Mouse (Mus musculus) MEL (cell line): ENCODE data around the gene Ehbp1l1. TPM values are rescaled to one million over a fixed set of nuclear protein-coding genes. Genes with fewer than 3 reads are reported as not detected.

Experiments used
- DNase-seq: peaks from one replicate; pipeline ENCODE4 v3.0.0; 2011; ENCODE audit warnings: low read depth, low spot score
- H3K27ac ChIP-seq: 2 replicates; pipeline ENCODE4 v1.5.1; 2012; ENCODE audit warnings: low read depth, mild to moderate bottlenecking, control low read depth, low read length, moderate library complexity; ENCODE audit not compliant: control insufficient read depth
- H3K27me3 ChIP-seq, 2 experiments: fragments of 150-350 bp in 1 of 2; sonication (generic) in 1 of 2; 2 replicates each; pipeline ENCODE4 v1.6.1; 2012; ENCODE audit warnings: low read length in 2 of 2, mild to moderate bottlenecking in 2 of 2, improper control_type of control experiment in 1 of 2, moderate library complexity in 1 of 2; ENCODE audit not compliant: insufficient read depth in 2 of 2, control insufficient read depth in 1 of 2
- H3K36me3 ChIP-seq, 2 experiments: 2 replicates each; pipeline ENCODE4 v1.6.1; 2012 to 2014; ENCODE audit warnings: low read length in 2 of 2, improper control_type of control experiment in 1 of 2, inconsistent platforms in 1 of 2, mild to moderate bottlenecking in 1 of 2; ENCODE audit not compliant: insufficient read depth in 2 of 2, control insufficient read depth in 1 of 2
- H3K4me1 ChIP-seq, 2 experiments: fragments of 150-350 bp in 1 of 2; sonication (generic) in 1 of 2; 2 replicates each; pipeline ENCODE4 v1.6.1; 2012; ENCODE audit warnings: low read length in 2 of 2, improper control_type of control experiment in 1 of 2, mild to moderate bottlenecking in 1 of 2; ENCODE audit not compliant: insufficient read depth in 2 of 2, control insufficient read depth in 1 of 2
- H3K4me3 ChIP-seq, 2 experiments: fragments of 150-350 bp in 1 of 2; sonication (generic) in 1 of 2; 2 replicates each; pipeline ENCODE4 v1.5.1; 2012; ENCODE audit warnings: low read depth in 2 of 2, low read length in 2 of 2, mild to moderate bottlenecking in 2 of 2, moderate library complexity in 2 of 2, control low read depth in 1 of 2, improper control_type of control experiment in 1 of 2; ENCODE audit not compliant: control insufficient read depth in 1 of 2, insufficient read depth in 1 of 2
- H3K79me2 ChIP-seq: 2 replicates; pipeline ENCODE4 v1.6.1; 2012; ENCODE audit warnings: mild to moderate bottlenecking, low read length, moderate library complexity; ENCODE audit not compliant: control insufficient read depth, poor library complexity, insufficient read depth
- H3K9ac ChIP-seq: 2 replicates; pipeline ENCODE4 v1.6.1; 2012; ENCODE audit warnings: low read depth, mild to moderate bottlenecking, control low read depth, low read length, moderate library complexity; ENCODE audit not compliant: control insufficient read depth, poor library complexity, severe bottlenecking
- H3K9me3 ChIP-seq: fragments of 150-350 bp; sonication (generic); replicated peaks from 2 replicates; pipeline ENCODE4 v1.6.1; 2012; ENCODE audit warnings: mild to moderate bottlenecking, low read length, improper control_type of control experiment, moderate library complexity; ENCODE audit not compliant: insufficient read depth
- CHD1 ChIP-seq: IDR thresholded peaks from 2 replicates; pipeline ENCODE4 v1.6.1; 2012; ENCODE audit warnings: low read depth, mild to moderate bottlenecking, inconsistent platforms, low read length, improper control_type of control experiment
- CTCF ChIP-seq, 3 experiments: IDR thresholded peaks in 2 of 3; conservative IDR thresholded peaks in 1 of 3; 2 replicates each; pipeline ENCODE4 v1.5.1; 2011 to 2012; ENCODE audit warnings: low read length in 3 of 3, low read depth in 2 of 3, mild to moderate bottlenecking in 2 of 3, improper control_type of control experiment in 1 of 3, inconsistent platforms in 1 of 3, mixed read lengths in 1 of 3, moderate library complexity in 1 of 3; ENCODE audit not compliant: control insufficient read depth in 1 of 3, insufficient read depth in 1 of 3, poor library complexity in 1 of 3, severe bottlenecking in 1 of 3
- E2F4 ChIP-seq: IDR thresholded peaks from 2 replicates; pipeline ENCODE4 v1.6.1; 2011; ENCODE audit warnings: low read depth, low read length, improper control_type of control experiment, borderline replicate concordance
- EP300 ChIP-seq, 2 experiments: IDR thresholded peaks; 2 replicates each; pipeline ENCODE4 v1.6.1; 2011; ENCODE audit warnings: improper control_type of control experiment in 2 of 2, low read length in 2 of 2, low read depth in 1 of 2, mild to moderate bottlenecking in 1 of 2
- GABPA ChIP-seq: IDR thresholded peaks from 2 replicates; pipeline ENCODE4 v1.6.1; 2012; ENCODE audit warnings: low read depth, mild to moderate bottlenecking, inconsistent platforms, low read length, improper control_type of control experiment, moderate library complexity
- GATA1 ChIP-seq: IDR thresholded peaks from 2 replicates; pipeline ENCODE4 v1.6.1; 2011; ENCODE audit warnings: low read depth, low read length, improper control_type of control experiment
- KAT2A ChIP-seq: conservative IDR thresholded peaks from 2 replicates; pipeline ENCODE4 v1.6.1; 2012; ENCODE audit warnings: low read depth, low read length, improper control_type of control experiment, inconsistent platforms
- MAZ ChIP-seq: IDR thresholded peaks from 2 replicates; pipeline ENCODE4 v1.6.1; 2012; ENCODE audit warnings: low read depth, mild to moderate bottlenecking, inconsistent platforms, low read length, improper control_type of control experiment
- MEF2A ChIP-seq: IDR thresholded peaks from 2 replicates; pipeline ENCODE4 v1.6.1; 2014; ENCODE audit warnings: low read depth, mild to moderate bottlenecking, inconsistent platforms, low read length, improper control_type of control experiment; ENCODE audit not compliant: poor library complexity, insufficient replicate concordance, severe bottlenecking; ENCODE audit errors: extremely low read depth
- MXI1 ChIP-seq: IDR thresholded peaks from 2 replicates; pipeline ENCODE4 v1.6.1; 2011; ENCODE audit warnings: mild to moderate bottlenecking, low read depth, low read length, improper control_type of control experiment
- MYC ChIP-seq: IDR thresholded peaks from 2 replicates; pipeline ENCODE4 v1.6.1; 2011; ENCODE audit warnings: low read depth, mild to moderate bottlenecking, low read length, improper control_type of control experiment, moderate library complexity
- NELFE ChIP-seq: IDR thresholded peaks from 2 replicates; pipeline ENCODE4 v1.6.1; 2011; ENCODE audit warnings: low read depth, low read length, improper control_type of control experiment
- NRF1 ChIP-seq: IDR thresholded peaks from 2 replicates; pipeline ENCODE4 v1.6.1; 2014; ENCODE audit warnings: low read depth, mild to moderate bottlenecking, inconsistent platforms, low read length, improper control_type of control experiment, moderate library complexity; ENCODE audit not compliant: poor library complexity, insufficient read depth, severe bottlenecking
- POLR2A ChIP-seq, 2 experiments: IDR thresholded peaks; 2 replicates each; pipeline ENCODE4 v1.6.1; 2011 to 2012; ENCODE audit warnings: low read length in 2 of 2, mild to moderate bottlenecking in 2 of 2, control low read depth in 1 of 2, improper control_type of control experiment in 1 of 2, low read depth in 1 of 2, moderate library complexity in 1 of 2; ENCODE audit not compliant: control insufficient read depth in 1 of 2, insufficient read depth in 1 of 2, poor library complexity in 1 of 2
- POLR2AphosphoS2 ChIP-seq: IDR thresholded peaks from 2 replicates; pipeline ENCODE4 v1.6.1; 2011; ENCODE audit warnings: low read length, improper control_type of control experiment
- POLR2AphosphoS5 ChIP-seq: IDR thresholded peaks from 2 replicates; pipeline ENCODE4 v1.6.1; 2012; ENCODE audit warnings: low read depth, borderline replicate concordance, mild to moderate bottlenecking, inconsistent platforms, low read length, moderate library complexity, mixed read lengths
- RCOR1 ChIP-seq: IDR thresholded peaks from 2 replicates; pipeline ENCODE4 v1.6.1; 2012; ENCODE audit warnings: low read depth, mild to moderate bottlenecking, inconsistent platforms, low read length, improper control_type of control experiment
- SIN3A ChIP-seq: IDR thresholded peaks from 2 replicates; pipeline ENCODE4 v1.6.1; 2012; ENCODE audit warnings: low read length, improper control_type of control experiment, inconsistent platforms
- TAL1 ChIP-seq: IDR thresholded peaks from 2 replicates; pipeline ENCODE4 v1.6.1; 2012; ENCODE audit warnings: mild to moderate bottlenecking, inconsistent platforms, low read length, moderate library complexity, mixed read lengths
- TBP ChIP-seq: IDR thresholded peaks from 2 replicates; pipeline ENCODE4 v1.8.0; 2011; ENCODE audit warnings: low read depth, low read length, improper control_type of control experiment
- ZC3H11A ChIP-seq: IDR thresholded peaks from 2 replicates; pipeline ENCODE4 v1.6.1; 2012; ENCODE audit warnings: low read depth, mild to moderate bottlenecking, inconsistent platforms, low read length, improper control_type of control experiment
- ZKSCAN1 ChIP-seq: IDR thresholded peaks from 2 replicates; pipeline ENCODE4 v1.6.1; 2012; ENCODE audit warnings: low read depth, mild to moderate bottlenecking, inconsistent platforms, low read length, improper control_type of control experiment, moderate library complexity
- ZMIZ1 ChIP-seq: IDR thresholded peaks from 2 replicates; pipeline ENCODE4 v1.6.1; 2012; ENCODE audit warnings: low read depth, mild to moderate bottlenecking, inconsistent platforms, low read length, improper control_type of control experiment, moderate library complexity
- polyA plus RNA-seq, 2 experiments: library from polyadenylated mRNA; stranded (reverse) in 1 of 2; unstranded in 1 of 2; fragments of >175 nt in 1 of 2; fragments of >200 nt in 1 of 2; gene quantifications; 2 replicates each; pipeline versions ENCODE4 v1.2.1 to v1.2.4; 2012; ENCODE audit warnings: low replicate concordance in 2 of 2, low read depth in 1 of 2; ENCODE audit not compliant: insufficient read length in 2 of 2, insufficient read depth in 1 of 2, missing spikeins in 1 of 2
- total RNA-seq: library from RNA; depleted of rRNA; stranded (reverse); fragments of 300-350 nt; gene quantifications from 2 replicates; pipeline ENCODE4 v1.2.3, GENCODE M21; 2012

The Ehbp1l1 gene
- total and polyA plus RNA-seq, 3 experiments, result 63.2 to 113 (median 77.3) TPM

- H3K27me3 ChIP-seq, result no peaks in the 10 kb centered on the region
- no peak for DNase-seq
- peaks cover 2 to 5% of the 10 kb centered on the region in 2 experiments; a peak in 2 of 4 replicates for H3K4me1 ChIP-seq
- H3K36me3 ChIP-seq, result peaks cover 0 to 3% of the 10 kb centered on the region in 2 experiments; a peak in 2 of 4 replicates
- H3K9ac ChIP-seq, result no peak overlapping the region
- H3K4me3 ChIP-seq, result no peak overlapping the region
- H3K27ac ChIP-seq, result no peak overlapping the region
- TF ChIP-seq POLR2AphosphoS2 (no peak), NELFE (no peak), EP300 (IDR thresholded peaks at IDR 0.05; ENCODE audit: low read depth in 1 of 2, low read length in 2 of 2) (no peak), RCOR1 (no peak), SIN3A (no peak), MXI1 (no peak), MAZ (no peak), CTCF (IDR thresholded peaks at IDR 0.05 in 2 of 3, conservative IDR thresholded peaks at IDR 0.05 in 1 of 3; ENCODE audit: control insufficient read depth in 1 of 3, insufficient read depth in 1 of 3, low read depth in 2 of 3, low read length in 3 of 3, poor library complexity in 1 of 3, severe bottlenecking in 1 of 3) (no peak), KAT2A (no peak), POLR2A (IDR thresholded peaks at IDR 0.05; ENCODE audit: control insufficient read depth in 1 of 2, insufficient read depth in 1 of 2, low read depth in 1 of 2, low read length in 2 of 2, poor library complexity in 1 of 2) (no peak), ZMIZ1 (no peak), MEF2A (no peak), GABPA (no peak), TAL1 (no peak), ZKSCAN1 (no peak), MYC (no peak), E2F4 (no peak), CHD1 (no peak)
- TF ChIP-seq, all 39 proteins: peak for 0
- H3K9me3 ChIP-seq, result no peaks in the 10 kb centered on the region
- peaks cover 10% of the 10 kb centered on the region for H3K79me2 ChIP-seq
Measured at GRCm38 (mm10) chr19:5684236-5684635, 41.9 kb downstream of the Ehbp1l1 start.

GRCm38 (mm10) chr19:5680432-5680831, 45.7 kb downstream of the Ehbp1l1 start:
- Histone ChIP-seq H3K9ac (no peak overlapping the region), H3K27ac (no peak overlapping the region), H3K9me3 (no peaks in the 10 kb centered on the region), H3K36me3 (peaks cover 0 to 3% of the 10 kb centered on the region in 2 experiments; a peak in 2 of 4 replicates), H3K4me3 (no peak overlapping the region), H3K79me2 (no peaks in the 10 kb centered on the region), H3K4me1 (no peaks in the 10 kb centered on the region), H3K27me3 (no peaks in the 10 kb centered on the region)
- DNase-seq, result no peak
- TF ChIP-seq POLR2A (IDR thresholded peaks at IDR 0.05; ENCODE audit: control insufficient read depth in 1 of 2, insufficient read depth in 1 of 2, low read depth in 1 of 2, low read length in 2 of 2, poor library complexity in 1 of 2), result no peak
- TF ChIP-seq NRF1, result no peak
- no peak for TF ChIP-seq GATA1
- no peak for TF ChIP-seq KAT2A
- TF ChIP-seq TBP, result no peak
- no peak for TF ChIP-seq POLR2AphosphoS5
- no peak for TF ChIP-seq ZC3H11A
